Mouse (Mus musculus) intestine, postnatal 0 days (tissue): Measurements from ENCODE around the gene Drg1. TPM values are rescaled to one million over a fixed set of nuclear protein-coding genes. Genes with fewer than 3 reads are reported as not detected.

ENCODE experiments used
- ATAC-seq: fragments of 200-750 bp; cut with Nextera tagmentation; 2 replicates; pipeline ENCODE4 v1.8.0; 2017; ENCODE audit warnings: mild to moderate bottlenecking, moderate TSS enrichment, moderate library complexity
- H3K27ac ChIP-seq: fragments of 300-500 bp; sonication (generic); 2 replicates; pipeline ENCODE4 v1.5.1; 2014; ENCODE audit warnings: mild to moderate bottlenecking, low read depth, low read length, moderate library complexity
- H3K27me3 ChIP-seq: fragments of 300-500 bp; sonication (generic); replicated peaks from 2 replicates; pipeline ENCODE4 v1.6.1; 2014; ENCODE audit warnings: low read length, mixed read lengths; ENCODE audit not compliant: control insufficient read depth, insufficient read depth
- H3K36me3 ChIP-seq: fragments of 300-500 bp; sonication (generic); 2 replicates; pipeline ENCODE4 v1.6.1; 2014; ENCODE audit warnings: mild to moderate bottlenecking, moderate library complexity; ENCODE audit not compliant: control insufficient read depth, insufficient read depth
- H3K4me1 ChIP-seq: fragments of 300-500 bp; sonication (generic); replicated peaks from 2 replicates; pipeline ENCODE4 v1.6.1; 2014; ENCODE audit warnings: antibody characterized with exemption, low read length, mixed read lengths; ENCODE audit not compliant: control insufficient read depth, insufficient read depth
- H3K4me2 ChIP-seq: fragments of 300-500 bp; sonication (generic); replicated peaks from 2 replicates; pipeline ENCODE4 v1.6.1; 2014; ENCODE audit warnings: low read depth, mild to moderate bottlenecking, moderate library complexity
- H3K4me3 ChIP-seq: fragments of 300-500 bp; sonication (generic); 2 replicates; pipeline ENCODE4 v1.5.1; 2014; ENCODE audit warnings: low read depth, low read length
- H3K9ac ChIP-seq: fragments of 300-500 bp; sonication (generic); 2 replicates; pipeline ENCODE4 v1.6.1; 2014; ENCODE audit warnings: mild to moderate bottlenecking, low read depth, low read length
- H3K9me3 ChIP-seq: fragments of 300-500 bp; sonication (generic); 2 replicates; pipeline ENCODE4 v1.6.1; 2016; ENCODE audit warnings: mixed run types; ENCODE audit not compliant: control insufficient read depth
- CTCF ChIP-seq: sonication (generic); IDR thresholded peaks from 2 replicates; pipeline ENCODE4 v1.5.1; 2016; ENCODE audit warnings: low read depth, mild to moderate bottlenecking, control low read depth, antibody characterized with exemption, moderate library complexity
- WGBS: fragments of 180-500 bp; shearing (Covaris S2); extraction: QIAGEN DNeasy Blood & Tissue Kit; methylation state at CpG from one replicate; pipeline ENCODE4 v1.1.7; 2014; 5-methylcytosine and 5-hydroxymethylcytosine counted together
- polyA plus RNA-seq: library from polyadenylated mRNA; unstranded; fragments of >200 nt; fragmentation: Nextera tagmentation; extraction: Ambion mirVana; gene quantifications from 2 replicates; pipeline ENCODE4 v1.2.1, GENCODE M21; 2015

The Drg1 gene
- polyA plus RNA-seq, 1 experiment from 2014 or later: 85.5 TPM

DNA sequence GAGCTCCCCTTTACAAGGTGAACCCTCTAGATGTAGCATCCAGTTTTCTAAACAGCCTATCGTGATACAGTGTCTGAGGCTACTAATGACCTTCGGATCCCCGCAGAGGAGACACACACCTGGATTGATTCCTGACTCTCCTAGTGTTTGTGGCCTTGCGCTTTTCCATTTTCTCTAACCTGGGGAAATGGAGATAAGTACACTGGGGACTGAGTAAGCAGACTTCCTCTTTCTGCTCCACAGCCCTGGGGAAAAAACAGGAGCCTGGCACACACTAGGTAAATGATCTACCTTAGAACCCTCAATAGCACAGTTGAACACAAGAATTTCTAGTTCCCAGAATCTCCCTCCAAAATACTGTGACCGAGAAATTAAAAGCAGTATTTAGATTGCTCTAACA, 21.7 kb upstream of the Drg1 start:
- H3K27ac ChIP-seq: no peak overlapping the region

DNA sequence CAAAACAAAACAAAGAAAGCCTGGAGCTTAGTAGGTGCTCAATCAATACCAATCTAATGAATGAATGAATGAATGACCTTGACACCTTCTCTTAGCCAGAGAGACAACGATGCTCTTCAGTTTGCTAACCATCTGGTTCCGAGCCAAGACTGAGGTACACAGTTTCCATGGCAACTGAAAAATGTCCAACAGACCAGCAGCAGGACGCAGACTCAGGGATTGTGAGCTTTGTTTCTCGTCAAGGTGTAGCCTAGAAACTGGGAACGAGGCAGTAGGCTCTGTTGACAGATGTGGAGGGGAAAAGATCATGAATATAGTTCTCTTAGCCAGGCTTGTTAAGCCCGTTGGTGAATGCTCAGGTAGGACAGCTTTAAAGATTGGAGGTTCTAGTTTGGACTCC, 20.9 kb upstream of the Drg1 start:
- WGBS: 33% methylated on average over 6 of the region's 6 CpGs
- H3K9me3 ChIP-seq: no peaks in the 10 kb centered on the region
- H3K4me1 ChIP-seq: 0 out of 2 replicates have a peak, but pooled peaks cover 3% of the 10 kb centered on the region
- no peak overlapping the region for H3K9ac ChIP-seq
- ATAC-seq: no peak
- no peak overlapping the region for H3K4me3 ChIP-seq
- no peaks in the 10 kb centered on the region for H3K27me3 ChIP-seq
- TF ChIP-seq CTCF: no peak
- H3K4me2 ChIP-seq: no peak overlapping the region
- H3K36me3 ChIP-seq: no peaks in the 10 kb centered on the region
- H3K27ac ChIP-seq: no peak overlapping the region

More for the DNA sequence above, 21.7 kb upstream of the Drg1 start:
- Histone ChIP-seq H3K27me3 (no peaks in the 10 kb centered on the region), H3K9ac (no peak overlapping the region), H3K4me2 (peak overlapping the region; percentile 99; the same call in 1 of the 2 replicates), H3K9me3 (no peaks in the 10 kb centered on the region), H3K4me3 (no peak overlapping the region), H3K36me3 (no peaks in the 10 kb centered on the region; the same call in 1 of the 2 replicates), H3K4me1 (0 out of 2 replicates have a peak, but pooled peaks cover 7% of the 10 kb centered on the region)
- no peak for TF ChIP-seq CTCF
- ATAC-seq: no peak
- WGBS: 50% methylated on average over 5 of the region's 5 CpGs

GRCm38 (mm10) chr11:3285940-3286339, 19.7 kb upstream of the Drg1 start:
- no peak for TF ChIP-seq CTCF
- no peak for ATAC-seq
- Histone ChIP-seq H3K27ac (no peak overlapping the region), H3K27me3 (no peaks in the 10 kb centered on the region), H3K4me2 (no peak overlapping the region), H3K36me3 (no peaks in the 10 kb centered on the region), H3K9ac (no peak overlapping the region), H3K4me3 (no peak overlapping the region), H3K4me1 (0 out of 2 replicates have a peak, but pooled peaks cover 3% of the 10 kb centered on the region), H3K9me3 (0 out of 2 replicates have a peak, but pooled peaks cover 6% of the 10 kb centered on the region)
- WGBS: 89% methylated on average over 3 of the region's 3 CpGs

DNA sequence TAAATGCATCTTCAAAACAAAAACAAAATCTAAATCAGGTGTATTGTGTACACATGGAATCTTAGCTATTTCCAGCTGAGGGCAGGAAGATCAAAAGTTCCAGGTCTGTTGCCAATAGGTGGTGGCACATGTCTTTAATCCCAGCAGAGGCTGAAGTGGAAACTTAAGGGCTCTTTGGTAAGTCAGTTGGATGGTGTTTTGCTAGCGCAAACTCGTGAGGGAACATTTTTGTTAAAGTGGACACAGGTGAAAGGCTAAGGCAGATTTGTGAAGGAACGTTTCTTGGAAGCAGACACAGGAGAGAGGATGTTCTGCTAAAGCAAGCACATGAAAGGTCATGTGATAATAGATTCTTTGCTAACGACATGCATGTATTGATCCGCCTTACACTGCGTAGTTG, 17.4 kb upstream of the Drg1 start:
- no peaks in the 10 kb centered on the region for H3K27me3 ChIP-seq
- H3K36me3 ChIP-seq: no peaks in the 10 kb centered on the region
- H3K4me3 ChIP-seq: no peak overlapping the region
- 0 out of 2 replicates have a peak, but pooled peaks cover 6% of the 10 kb centered on the region for H3K9me3 ChIP-seq
- 0 out of 2 replicates have a peak, but pooled peaks cover 2% of the 10 kb centered on the region for H3K4me1 ChIP-seq
- no peak overlapping the region for H3K9ac ChIP-seq
- no peak for TF ChIP-seq CTCF
- no peak overlapping the region for H3K4me2 ChIP-seq
- WGBS: 89% methylated on average over 6 of the region's 6 CpGs
- ATAC-seq: no peak
- no peak overlapping the region for H3K27ac ChIP-seq

DNA sequence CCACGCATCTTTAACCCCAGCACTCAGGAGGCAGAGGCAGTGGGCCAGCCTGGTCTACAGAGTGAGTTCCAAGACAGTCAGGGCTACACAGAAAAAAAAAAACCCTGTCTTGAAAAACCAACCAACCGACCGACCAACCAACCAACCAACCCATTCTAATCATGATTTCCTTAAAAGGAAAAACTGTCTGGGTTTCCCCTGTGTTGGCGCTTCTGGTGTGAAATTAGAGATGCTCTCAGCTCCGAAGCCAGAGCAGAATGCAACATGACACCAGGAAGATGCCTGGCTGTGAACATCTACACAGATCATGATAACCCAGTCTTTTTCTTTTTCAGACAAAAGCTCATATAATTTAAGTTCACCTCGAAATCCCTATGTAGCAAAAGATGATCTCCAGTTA, 16.7 kb upstream of the Drg1 start:
- H3K4me2 ChIP-seq: no peak overlapping the region
- H3K4me3 ChIP-seq: no peak overlapping the region
- H3K9me3 ChIP-seq: 0 out of 2 replicates have a peak, but pooled peaks cover 6% of the 10 kb centered on the region
- 83% methylated on average over 6 of the region's 6 CpGs for WGBS
- TF ChIP-seq CTCF: no peak
- no peak overlapping the region for H3K9ac ChIP-seq
- H3K27ac ChIP-seq: no peak overlapping the region
- H3K4me1 ChIP-seq: no peaks in the 10 kb centered on the region
- no peaks in the 10 kb centered on the region for H3K27me3 ChIP-seq
- ATAC-seq: no peak
- H3K36me3 ChIP-seq: no peaks in the 10 kb centered on the region

DNA sequence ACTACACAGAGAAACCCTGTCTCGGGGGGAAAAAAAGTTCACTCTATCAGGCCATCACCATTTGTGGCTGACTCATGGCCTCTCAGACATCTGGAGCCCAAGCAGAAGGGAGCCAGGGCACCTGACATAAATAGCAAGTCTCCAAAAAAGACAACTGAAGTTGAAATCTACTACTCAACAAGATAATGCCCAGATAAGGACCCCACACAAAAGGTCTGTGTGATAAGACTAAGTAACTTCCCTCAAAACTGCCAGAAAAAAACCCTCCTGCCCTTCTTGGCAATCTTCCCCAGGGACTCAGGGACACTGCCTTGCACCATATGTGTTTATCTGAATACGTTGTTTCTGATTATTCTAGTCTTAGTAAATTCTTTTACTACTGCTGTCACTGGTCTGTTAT, 13.5 kb upstream of the Drg1 start:
- no peak overlapping the region for H3K4me3 ChIP-seq
- H3K9me3 ChIP-seq: 0 out of 2 replicates have a peak, but pooled peaks cover 6% of the 10 kb centered on the region
- H3K27me3 ChIP-seq: no peaks in the 10 kb centered on the region
- TF ChIP-seq CTCF: no peak
- ATAC-seq: no peak
- no peak overlapping the region for H3K27ac ChIP-seq
- H3K4me2 ChIP-seq: no peak overlapping the region
- H3K4me1 ChIP-seq: no peaks in the 10 kb centered on the region
- H3K9ac ChIP-seq: no peak overlapping the region
- WGBS: 65% methylated on average over 2 of the region's 2 CpGs
- no peaks in the 10 kb centered on the region for H3K36me3 ChIP-seq

- Histone ChIP-seq H3K4me1 (no peaks in the 10 kb centered on the region), H3K27ac (no peak overlapping the region), H3K4me2 (no peak overlapping the region), H3K9me3 (0 out of 2 replicates have a peak, but pooled peaks cover 6% of the 10 kb centered on the region), H3K4me3 (no peak overlapping the region), H3K36me3 (no peaks in the 10 kb centered on the region), H3K27me3 (no peaks in the 10 kb centered on the region), H3K9ac (no peak overlapping the region)
- ATAC-seq: no peak
- no peak for TF ChIP-seq CTCF
- 65% methylated on average over 5 of the region's 5 CpGs for WGBS
Observed at GRCm38 (mm10) chr11:3278351-3278750, 12.1 kb upstream of the Drg1 start.
